ENCODE assay signal across 9 mouse cellular contexts in genomic region chr16:92286609-92287008, GRCm38 (mm10). TPM values are rescaled to one million over a fixed set of nuclear protein-coding genes. Genes with fewer than 3 reads are reported as not detected.
DNase-seq lines count a peak whose midpoint lies in the region; ATAC-seq lines count a peak whose summit lies in the region.
"Had no signal": no experiment of that assay in that cellular context is flagged by ENCODE, and none has a peak within 500 bp of the region (broad histone marks: within the 10 kb centered on the region; RNA-seq: fewer than 3 reads in every experiment).

No protein-coding gene starts in this region.

- DNase-seq in 3T3-L1 (ENCODE audit: low read depth, low spot score): peak; percentile 93
- DNase-seq in NIH3T3 (ENCODE audit: low read depth): peak; percentile 88
- peak; percentile 89 for DNase-seq in cerebellum, adult 9-10 months
- DNase-seq in gastrocnemius, adult 18-20 months (ENCODE audit: low spot score): peak; percentile 86
- peak; percentile 73 to 89 for DNase-seq in kidney, adult 8-10 months
- peak; percentile 55 for DNase-seq in ovary, adult 18-20 months (ENCODE audit: low spot score)
- DNase-seq in thymus, adult 18-20 months: peak; percentile 35 to 37

- no peak overlapping the region for H3K4me3 ChIP-seq in limb, embryonic 13.5 days

- H3K4me2 ChIP-seq in limb, embryonic 13.5 days (replicated peaks): no peak overlapping the region

- H3K27ac ChIP-seq in limb, embryonic 13.5 days: no peak overlapping the region

- H3K27me3 ChIP-seq in limb, embryonic 13.5 days: 0 out of 2 replicates have a peak, but pooled peaks cover 6% of the 10 kb centered on the region

- no peaks in the 10 kb centered on the region; the same call in 1 of the 2 replicates for H3K9me3 ChIP-seq in limb, embryonic 13.5 days

- WGBS in limb, embryonic 13.5 days: 11% methylated on average over 7 of the region's 7 CpGs

- H3K36me3 ChIP-seq in limb, embryonic 13.5 days: no peaks in the 10 kb centered on the region

- no peak overlapping the region for H3K9ac ChIP-seq in limb, embryonic 13.5 days

- peaks cover 15% of the 10 kb centered on the region for H3K4me1 ChIP-seq in limb, embryonic 13.5 days

- peak; percentile 32; the same call in 1 of the 2 replicates for ATAC-seq in limb, embryonic 13.5 days (ENCODE audit: low FRiP score, low read depth)

RNA-seq across cellular contexts. Expression of gene Kcne2, which starts 5.6 kb away (rescaled TPM):
- not detected for total RNA-seq in gastrocnemius, adult 18-20 months (2021)
- 0.09 and 0.14 TPM in 2 replicates for polyA plus RNA-seq in limb, embryonic 13.5 days (2015; fragmentation: Nextera tagmentation; extraction: Ambion mirVana)
- polyA plus RNA-seq: gonadal fat pad, adult 2 months had no signal

RNA-seq across cellular contexts. Expression of gene Smim11, which starts 14.5 kb away (rescaled TPM):
- 10 to 100 TPM; 72.4 to 76.2 TPM for total RNA-seq in gastrocnemius, adult 18-20 months (2021)
- polyA plus RNA-seq in limb, embryonic 13.5 days (2015; fragmentation: Nextera tagmentation; extraction: Ambion mirVana): 144 and 145 TPM in 2 replicates

RNA-seq across cellular contexts. Expression of gene Fam243, which starts 34.6 kb away (rescaled TPM):
- not detected for total RNA-seq in gastrocnemius, adult 18-20 months (2021)
- not detected in 2 replicates for polyA plus RNA-seq in limb, embryonic 13.5 days (2015; fragmentation: Nextera tagmentation; extraction: Ambion mirVana)

Comparison
In these comparisons a context has a peak if more than half of its experiments do, and no peak if none do; other contexts are left out.
1. DNase-seq: peak in every context shown above with its lines; median percentile 93 in 3T3-L1; 89 in cerebellum, adult 9-10 months; 88 in NIH3T3; 86 in gastrocnemius, adult 18-20 months; 81 in kidney, adult 8-10 months; 55 in ovary, adult 18-20 months; 36 in thymus, adult 18-20 months.